Mouse (Mus musculus): ENCODE results near the gene Emsy. TPM values are rescaled to one million over a fixed set of nuclear protein-coding genes. Genes with fewer than 3 reads are reported as not detected.

The Emsy gene
- polyA plus RNA-seq, 1 experiment from 2014 or later = 32.3 TPM

GRCm38 (mm10) chr7:98694046-98694445 lies 37.5 kb upstream of the Emsy start:
- H3K36me3 ChIP-seq (ENCODE audit: control insufficient read depth, insufficient read depth, low read length) = no peaks in the 10 kb centered on the region
- ATAC-seq (replicated peaks; ENCODE audit: low FRiP score, low TSS enrichment, low read depth) (no peak), DNase-seq (ENCODE audit: low spot score) (no peak)
- H3K27ac ChIP-seq (ENCODE audit: low read depth) = no peak overlapping the region
- no peak overlapping the region for H3K4me2 ChIP-seq (ENCODE audit: low read length)
- 76% methylated on average over 5 of the region's 5 CpGs for WGBS
- no peak overlapping the region for H3K4me3 ChIP-seq (ENCODE audit: low read depth, low read length)
- no peak overlapping the region for H3K9ac ChIP-seq (ENCODE audit: low read length)
- H3K9me3 ChIP-seq (ENCODE audit: control insufficient read depth, low read length) = no peaks in the 10 kb centered on the region
- no peaks in the 10 kb centered on the region for H3K27me3 ChIP-seq (replicated peaks; ENCODE audit: control insufficient read depth, insufficient read depth, low read length)
- 0 out of 2 replicates have a peak, but pooled peaks cover 3% of the 10 kb centered on the region for H3K4me1 ChIP-seq (replicated peaks; ENCODE audit: control insufficient read depth, insufficient read depth, low read length)

GRCm38 (mm10) chr7:98692761-98693546 lies 36.4 kb upstream of the Emsy start:
- no peak overlapping the region for H3K9ac ChIP-seq (ENCODE audit: low read length)
- no peaks in the 10 kb centered on the region for H3K9me3 ChIP-seq (ENCODE audit: control insufficient read depth, low read length)
- H3K27ac ChIP-seq (ENCODE audit: low read depth) = no peak overlapping the region
- ATAC-seq (replicated peaks; ENCODE audit: low FRiP score, low TSS enrichment, low read depth) (peak; percentile 45; the same call in 1 of the 2 replicates), DNase-seq (ENCODE audit: low spot score) (no peak)
- H3K36me3 ChIP-seq (ENCODE audit: control insufficient read depth, insufficient read depth, low read length) = no peaks in the 10 kb centered on the region
- H3K4me2 ChIP-seq (ENCODE audit: low read length) = peak overlapping the region; percentile 29
- WGBS = 33% methylated on average over 24 of the region's 24 CpGs
- no peak overlapping the region for H3K4me3 ChIP-seq (ENCODE audit: low read depth, low read length)
- no peaks in the 10 kb centered on the region for H3K27me3 ChIP-seq (replicated peaks; ENCODE audit: control insufficient read depth, insufficient read depth, low read length)
- H3K4me1 ChIP-seq (replicated peaks; ENCODE audit: control insufficient read depth, insufficient read depth, low read length) = 0 out of 2 replicates have a peak, but pooled peaks cover 3% of the 10 kb centered on the region

GRCm38 (mm10) chr7:98690831-98691230 lies 34.2 kb upstream of the Emsy start:
- H3K27me3 ChIP-seq (replicated peaks; ENCODE audit: control insufficient read depth, insufficient read depth, low read length) = no peaks in the 10 kb centered on the region
- H3K27ac ChIP-seq (ENCODE audit: low read depth) = no peak overlapping the region
- H3K4me2 ChIP-seq (ENCODE audit: low read length) = no peak overlapping the region
- no peak for ATAC-seq (replicated peaks; ENCODE audit: low FRiP score, low TSS enrichment, low read depth)
- H3K36me3 ChIP-seq (ENCODE audit: control insufficient read depth, insufficient read depth, low read length) = no peaks in the 10 kb centered on the region
- H3K4me3 ChIP-seq (ENCODE audit: low read depth, low read length) = no peak overlapping the region
- no peaks in the 10 kb centered on the region for H3K9me3 ChIP-seq (ENCODE audit: control insufficient read depth, low read length)
- no peak for DNase-seq (ENCODE audit: low spot score)
- H3K4me1 ChIP-seq (replicated peaks; ENCODE audit: control insufficient read depth, insufficient read depth, low read length) = 0 out of 2 replicates have a peak, but pooled peaks cover 5% of the 10 kb centered on the region
- WGBS = 18% methylated on average over 3 of the region's 3 CpGs
- H3K9ac ChIP-seq (ENCODE audit: low read length) = no peak overlapping the region

GRCm38 (mm10) chr7:98690126-98690525 lies 33.5 kb upstream of the Emsy start:
- WGBS = 91% methylated on average over 1 of the region's 1 CpGs
- no peak for ATAC-seq (replicated peaks; ENCODE audit: low FRiP score, low TSS enrichment, low read depth)
- no peak overlapping the region for H3K27ac ChIP-seq (ENCODE audit: low read depth)

GRCm38 (mm10) chr7:98685895-98686294 lies 29.3 kb upstream of the Emsy start:
- Histone ChIP-seq H3K9ac (ENCODE audit: low read length) (no peak overlapping the region), H3K27ac (ENCODE audit: low read depth) (no peak overlapping the region), H3K9me3 (ENCODE audit: control insufficient read depth, low read length) (no peaks in the 10 kb centered on the region), H3K36me3 (ENCODE audit: control insufficient read depth, insufficient read depth, low read length) (no peaks in the 10 kb centered on the region), H3K27me3 (replicated peaks; ENCODE audit: control insufficient read depth, insufficient read depth, low read length) (no peaks in the 10 kb centered on the region), H3K4me3 (ENCODE audit: low read depth, low read length) (no peak overlapping the region), H3K4me1 (replicated peaks; ENCODE audit: control insufficient read depth, insufficient read depth, low read length) (0 out of 2 replicates have a peak, but pooled peaks cover 2% of the 10 kb centered on the region), H3K4me2 (ENCODE audit: low read length) (peak overlapping the region; percentile 15; the same call in 1 of the 2 replicates)
- DNase-seq (ENCODE audit: low spot score) = no peak
- WGBS = 39% methylated on average over 13 of the region's 13 CpGs
- peak; percentile 77 for ATAC-seq (replicated peaks; ENCODE audit: low FRiP score, low TSS enrichment, low read depth)

More at GRCm38 (mm10) chr7:98690126-98690525, 33.5 kb upstream of the Emsy start:
- H3K9me3 ChIP-seq (ENCODE audit: control insufficient read depth, low read length) = no peaks in the 10 kb centered on the region
- no peaks in the 10 kb centered on the region for H3K36me3 ChIP-seq (ENCODE audit: control insufficient read depth, insufficient read depth, low read length)
- H3K9ac ChIP-seq (ENCODE audit: low read length) = no peak overlapping the region
- DNase-seq (ENCODE audit: low spot score) = no peak
- no peak overlapping the region for H3K4me3 ChIP-seq (ENCODE audit: low read depth, low read length)
- H3K4me1 ChIP-seq (replicated peaks; ENCODE audit: control insufficient read depth, insufficient read depth, low read length) = 0 out of 2 replicates have a peak, but pooled peaks cover 5% of the 10 kb centered on the region
- no peak overlapping the region for H3K4me2 ChIP-seq (ENCODE audit: low read length)
- no peaks in the 10 kb centered on the region for H3K27me3 ChIP-seq (replicated peaks; ENCODE audit: control insufficient read depth, insufficient read depth, low read length)

- Histone ChIP-seq H3K27me3 (replicated peaks; ENCODE audit: control insufficient read depth, insufficient read depth, low read length) (no peaks in the 10 kb centered on the region), H3K4me3 (ENCODE audit: low read depth, low read length) (no peak overlapping the region), H3K9ac (ENCODE audit: low read length) (no peak overlapping the region), H3K4me2 (ENCODE audit: low read length) (no peak overlapping the region), H3K36me3 (ENCODE audit: control insufficient read depth, insufficient read depth, low read length) (no peaks in the 10 kb centered on the region), H3K9me3 (ENCODE audit: control insufficient read depth, low read length) (no peaks in the 10 kb centered on the region), H3K27ac (ENCODE audit: low read depth) (no peak overlapping the region), H3K4me1 (replicated peaks; ENCODE audit: control insufficient read depth, insufficient read depth, low read length) (0 out of 2 replicates have a peak, but pooled peaks cover 2% of the 10 kb centered on the region)
- no peak for DNase-seq (ENCODE audit: low spot score)
- no peak for ATAC-seq (replicated peaks; ENCODE audit: low FRiP score, low TSS enrichment, low read depth)
- 90% methylated on average over 10 of the region's 10 CpGs for WGBS
Measured at GRCm38 (mm10) chr7:98682821-98683220, 26.2 kb upstream of the Emsy start.

- 61% methylated on average over 2 of the region's 2 CpGs for WGBS
- no peak for ATAC-seq (replicated peaks; ENCODE audit: low FRiP score, low TSS enrichment, low read depth)
Measured at GRCm38 (mm10) chr7:98680691-98681090, 24.1 kb upstream of the Emsy start.

GRCm38 (mm10) chr7:98678441-98678840 lies 21.9 kb upstream of the Emsy start:
- ATAC-seq (replicated peaks; ENCODE audit: low FRiP score, low TSS enrichment, low read depth) (no peak), DNase-seq (ENCODE audit: low spot score) (no peak)
- no peaks in the 10 kb centered on the region for H3K27me3 ChIP-seq (replicated peaks; ENCODE audit: control insufficient read depth, insufficient read depth, low read length)
- WGBS = 48% methylated on average over 7 of the region's 7 CpGs
- H3K36me3 ChIP-seq (ENCODE audit: control insufficient read depth, insufficient read depth, low read length) = no peaks in the 10 kb centered on the region
- H3K4me2 ChIP-seq (ENCODE audit: low read length) = no peak overlapping the region
- no peak overlapping the region for H3K4me3 ChIP-seq (ENCODE audit: low read depth, low read length)
- no peak overlapping the region for H3K9ac ChIP-seq (ENCODE audit: low read length)
- no peaks in the 10 kb centered on the region for H3K9me3 ChIP-seq (ENCODE audit: control insufficient read depth, low read length)
- no peak overlapping the region for H3K27ac ChIP-seq (ENCODE audit: low read depth)
- H3K4me1 ChIP-seq (replicated peaks; ENCODE audit: control insufficient read depth, insufficient read depth, low read length) = no peaks in the 10 kb centered on the region

More at GRCm38 (mm10) chr7:98680691-98681090, 24.1 kb upstream of the Emsy start:
- no peaks in the 10 kb centered on the region for H3K9me3 ChIP-seq (ENCODE audit: control insufficient read depth, low read length)
- H3K4me1 ChIP-seq (replicated peaks; ENCODE audit: control insufficient read depth, insufficient read depth, low read length) = no peaks in the 10 kb centered on the region
- H3K27me3 ChIP-seq (replicated peaks; ENCODE audit: control insufficient read depth, insufficient read depth, low read length) = no peaks in the 10 kb centered on the region
- H3K4me2 ChIP-seq (ENCODE audit: low read length) = no peak overlapping the region
- DNase-seq (ENCODE audit: low spot score) = no peak
- H3K9ac ChIP-seq (ENCODE audit: low read length) = no peak overlapping the region
- no peak overlapping the region for H3K4me3 ChIP-seq (ENCODE audit: low read depth, low read length)
- H3K36me3 ChIP-seq (ENCODE audit: control insufficient read depth, insufficient read depth, low read length) = no peaks in the 10 kb centered on the region
- H3K27ac ChIP-seq (ENCODE audit: low read depth) = no peak overlapping the region

- no peaks in the 10 kb centered on the region for H3K9me3 ChIP-seq (ENCODE audit: control insufficient read depth, low read length)
- no peak overlapping the region for H3K27ac ChIP-seq (ENCODE audit: low read depth)
- ATAC-seq (replicated peaks; ENCODE audit: low FRiP score, low TSS enrichment, low read depth) (no peak), DNase-seq (ENCODE audit: low spot score) (no peak)
- H3K9ac ChIP-seq (ENCODE audit: low read length) = no peak overlapping the region
- H3K36me3 ChIP-seq (ENCODE audit: control insufficient read depth, insufficient read depth, low read length) = no peaks in the 10 kb centered on the region
- H3K4me3 ChIP-seq (ENCODE audit: low read depth, low read length) = no peak overlapping the region
- 70% methylated on average over 2 of the region's 2 CpGs for WGBS
- no peaks in the 10 kb centered on the region for H3K27me3 ChIP-seq (replicated peaks; ENCODE audit: control insufficient read depth, insufficient read depth, low read length)
- no peak overlapping the region for H3K4me2 ChIP-seq (ENCODE audit: low read length)
- no peaks in the 10 kb centered on the region; the same call in 1 of the 2 replicates for H3K4me1 ChIP-seq (replicated peaks; ENCODE audit: control insufficient read depth, insufficient read depth, low read length)
Measured at GRCm38 (mm10) chr7:98677511-98677910, 20.9 kb upstream of the Emsy start.

Data from intestine, embryonic 14.5 days (tissue).